Mouse (Mus musculus) heart, postnatal 0 days (tissue): ENCODE data around the gene Pla2g12b. TPM values are rescaled to one million over a fixed set of nuclear protein-coding genes. Genes with fewer than 3 reads are reported as not detected.

Experiments
- ATAC-seq: fragments of 200-750 bp; cut with Nextera tagmentation; 2 replicates; pipeline ENCODE4 v1.8.0; 2017; ENCODE audit warnings: low read depth, moderate number of reproducible peaks, moderate library complexity; ENCODE audit not compliant: insufficient read depth
- DNase-seq: peaks from one replicate; pipeline ENCODE4 v3.0.0-alpha.2; 2016; ENCODE audit warnings: low spot score
- H3K27ac ChIP-seq: fragments of 300-500 bp; sonication (generic); 2 replicates; pipeline ENCODE4 v1.5.1; 2014; ENCODE audit warnings: low read depth, mild to moderate bottlenecking
- H3K27me3 ChIP-seq: fragments of 300-500 bp; sonication (generic); 2 replicates; pipeline ENCODE4 v1.6.1; 2014; ENCODE audit warnings: low read length, mixed read lengths; ENCODE audit not compliant: control insufficient read depth, insufficient read depth
- H3K36me3 ChIP-seq: fragments of 300-500 bp; sonication (generic); replicated peaks from 2 replicates; pipeline ENCODE4 v1.6.1; 2014; ENCODE audit warnings: low read length, mixed read lengths; ENCODE audit not compliant: control insufficient read depth, insufficient read depth
- H3K4me1 ChIP-seq: fragments of 300-500 bp; sonication (generic); 2 replicates; pipeline ENCODE4 v1.6.1; 2014; ENCODE audit warnings: antibody characterized with exemption; ENCODE audit not compliant: control insufficient read depth, insufficient read depth
- H3K4me2 ChIP-seq: fragments of 300-500 bp; sonication (generic); 2 replicates; pipeline ENCODE4 v1.6.1; 2014; ENCODE audit warnings: low read depth, mild to moderate bottlenecking, low read length, moderate library complexity
- H3K4me3 ChIP-seq: fragments of 300-500 bp; sonication (generic); 2 replicates; pipeline ENCODE4 v1.5.1; 2014; ENCODE audit warnings: low read depth, low read length
- H3K9ac ChIP-seq: fragments of 300-500 bp; sonication (generic); replicated peaks from 2 replicates; pipeline ENCODE4 v1.6.1; 2014; ENCODE audit warnings: low read depth, low read length, mixed read lengths
- H3K9me3 ChIP-seq: fragments of 300-500 bp; sonication (generic); replicated peaks from 2 replicates; pipeline ENCODE4 v1.6.1; 2016; ENCODE audit warnings: low read length; ENCODE audit not compliant: control insufficient read depth
- CTCF ChIP-seq: IDR thresholded peaks from 2 replicates; pipeline ENCODE4 v1.5.1; 2016; ENCODE audit warnings: antibody characterized with exemption, control low read depth, low read depth
- EP300 ChIP-seq: IDR thresholded peaks from 2 replicates; pipeline ENCODE4 v1.6.1; 2016; ENCODE audit warnings: antibody characterized with exemption, low read depth
- WGBS: fragments of 180-500 bp; shearing (Covaris S2); extraction: QIAGEN DNeasy Blood & Tissue Kit; methylation state at CpG from one replicate; pipeline ENCODE4 v1.1.7; 2014; 5-methylcytosine and 5-hydroxymethylcytosine counted together
- polyA plus RNA-seq: library from polyadenylated mRNA; unstranded; fragments of >200 nt; fragmentation: Nextera tagmentation; extraction: Ambion mirVana; gene quantifications from 2 replicates; pipeline ENCODE4 v1.2.1, GENCODE M21; 2015
- total RNA-seq: library from RNA; depleted of rRNA; stranded (reverse); fragments of >200 nt; gene quantifications from 2 replicates; pipeline ENCODE4 v1.2.3, GENCODE M21; 2014; ENCODE audit warnings: low replicate concordance; rRNA removed

The Pla2g12b gene
- total and polyA plus RNA-seq, 2 experiments from 2014 or later = 0.20 TPM; not detected in 1

- DNase-seq (no peak), ATAC-seq (no peak)
- peaks cover 15% of the 10 kb centered on the region; the same call in 1 of the 2 replicates for H3K36me3 ChIP-seq
- H3K4me2 ChIP-seq = no peak overlapping the region
- no peak overlapping the region for H3K27ac ChIP-seq
- no peak for TF ChIP-seq CTCF
- no peak for TF ChIP-seq EP300
- 64% methylated on average over 12 of the region's 12 CpGs for whole genome bisulfite sequencing
- no peak overlapping the region for H3K9ac ChIP-seq
- H3K27me3 ChIP-seq = no peaks in the 10 kb centered on the region
- H3K9me3 ChIP-seq = no peaks in the 10 kb centered on the region
- no peak overlapping the region for H3K4me3 ChIP-seq
- peaks cover 26% of the 10 kb centered on the region for H3K4me1 ChIP-seq
These were observed 63.8 kb downstream of the Pla2g12b start for GRCm38 (mm10) chr10:59467297-59467696.

GRCm38 (mm10) chr10:59470451-59470850 lies 67.0 kb downstream of the Pla2g12b start:
- no peak for DNase-seq
- ATAC-seq = peak; percentile 30; the same call in 1 of the 2 replicates
- H3K9ac ChIP-seq = no peak overlapping the region

More at GRCm38 (mm10) chr10:59470451-59470850, 67.0 kb downstream of the Pla2g12b start:
- peak overlapping the region; percentile 51; the same call in 1 of the 2 replicates for H3K27ac ChIP-seq
- H3K4me2 ChIP-seq = no peak overlapping the region
- 34% methylated on average over 5 of the region's 5 CpGs for WGBS
- H3K9me3 ChIP-seq = no peaks in the 10 kb centered on the region
- no peaks in the 10 kb centered on the region for H3K27me3 ChIP-seq
- H3K4me3 ChIP-seq = no peak overlapping the region
- TF ChIP-seq CTCF (no peak), EP300 (no peak)
- peaks cover 9% of the 10 kb centered on the region; the same call in 1 of the 2 replicates for H3K36me3 ChIP-seq
- H3K4me1 ChIP-seq = peaks cover 26% of the 10 kb centered on the region

Other genes with a start within 250 kb of the Pla2g12b start
- gene Sept10, start 181.8 kb upstream of the Pla2g12b start, total RNA-seq = 33.8 and 37.8 TPM in 2 replicates
- gene Sept10, start 181.8 kb upstream of the Pla2g12b start, polyA plus RNA-seq = 27.8 and 30.3 TPM in 2 replicates
- 2.4 TPM in 2 replicates for gene Sowahc, start 181.7 kb upstream of the Pla2g12b start, total RNA-seq
- 0.97 and 1.2 TPM in 2 replicates for gene Sowahc, start 181.7 kb upstream of the Pla2g12b start, polyA plus RNA-seq
- gene P4ha1, start 80.4 kb upstream of the Pla2g12b start, total RNA-seq = 26.0 and 28.4 TPM in 2 replicates
- 13.8 and 18.7 TPM in 2 replicates for gene P4ha1, start 80.4 kb upstream of the Pla2g12b start, polyA plus RNA-seq
- 11.7 and 19.2 TPM in 2 replicates for gene Gm10273, start 8.0 kb upstream of the Pla2g12b start, total RNA-seq
- 9.5 and 11.8 TPM in 2 replicates for gene Gm10273, start 8.0 kb upstream of the Pla2g12b start, polyA plus RNA-seq
- gene Oit3, start 38.1 kb downstream of the Pla2g12b start, total RNA-seq = 6.3 and 8.2 TPM in 2 replicates
- gene Oit3, start 38.1 kb downstream of the Pla2g12b start, polyA plus RNA-seq = 3.0 and 3.2 TPM in 2 replicates
- not detected in 2 replicates for gene Gm10322, start 212.4 kb downstream of the Pla2g12b start, total RNA-seq
- gene Gm10322, start 212.4 kb downstream of the Pla2g12b start, polyA plus RNA-seq = not detected in 2 replicates
- 11.9 and 13.0 TPM in 2 replicates for gene Mcu, start 213.0 kb downstream of the Pla2g12b start, total RNA-seq
- gene Mcu, start 213.0 kb downstream of the Pla2g12b start, polyA plus RNA-seq = 20.5 and 21.7 TPM in 2 replicates